Mouse (Mus musculus): ENCODE results near the gene Pnpla5. TPM values are rescaled to one million over a fixed set of nuclear protein-coding genes. Genes with fewer than 3 reads are reported as not detected.

Gene Pnpla5
- total and polyA plus RNA-seq, 3 experiments: not detected

GRCm38 (mm10) chr15:84069455-84070050, 53.4 kb downstream of the Pnpla5 start:
- no peak overlapping the region for H3K4me2 ChIP-seq (ENCODE audit: insufficient read depth, low read depth, poor library complexity, severe bottlenecking)
- TF ChIP-seq ELF1 (IDR thresholded peaks at IDR 0.05; ENCODE audit: low read depth, low read length): no peak
- no peak for TF ChIP-seq JUND (conservative IDR thresholded peaks at IDR 0.05; ENCODE audit: low read depth, low read length)
- TF ChIP-seq IRF4 (IDR thresholded peaks at IDR 0.05; ENCODE audit: low read depth, low read length): no peak
- no peak for TF ChIP-seq CHD1 (IDR thresholded peaks at IDR 0.05; ENCODE audit: low read depth, low read length)
- no peak for TF ChIP-seq TCF12 (IDR thresholded peaks at IDR 0.05; ENCODE audit: low read depth, low read length)
- TF ChIP-seq JUN (IDR thresholded peaks at IDR 0.05; ENCODE audit: insufficient read depth, low read depth, low read length): no peak
- no peak for TF ChIP-seq UBTF (IDR thresholded peaks at IDR 0.05; ENCODE audit: low read depth, low read length)
- TF ChIP-seq MAZ (IDR thresholded peaks at IDR 0.05; ENCODE audit: low read depth, low read length): no peak
- no peak for TF ChIP-seq ZNF384 (IDR thresholded peaks at IDR 0.05; ENCODE audit: low read depth, low read length)
- TF ChIP-seq HCFC1 (IDR thresholded peaks at IDR 0.05; ENCODE audit: low read depth, low read length): no peak
- H3K36me3 ChIP-seq (replicated peaks in 1 of 2; ENCODE audit: control insufficient read depth in 1 of 2, insufficient read depth in 1 of 2, low read length in 1 of 2): no peaks in the 10 kb centered on the region
- no peaks in the 10 kb centered on the region for H3K79me2 ChIP-seq (replicated peaks; ENCODE audit: control insufficient read depth, extremely low read depth, insufficient read depth, poor library complexity, severe bottlenecking)
- H3K27me3 ChIP-seq (replicated peaks): peaks cover 69% of the 10 kb centered on the region
- DNase-seq (ENCODE audit: extremely low read depth): no peak
- in situ Hi-C loops (cut with MboI; ENCODE audit: low pct_ligation_motif_present, low pct_unique_long_range_greater_than_20kb, low sequenced_read_pairs) (no loop called here), dilution Hi-C loops (cut with MboI; ENCODE audit: extremely low pct_ligation_motif_present, extremely low pct_unique_long_range_greater_than_20kb, low sequenced_read_pairs) (no loop called here)
- H3K9me3 ChIP-seq (replicated peaks; ENCODE audit: low read length): peaks cover 15% of the 10 kb centered on the region
- H3K9ac ChIP-seq (ENCODE audit: insufficient read depth, low read depth): no peak overlapping the region
- no peak overlapping the region for H3K4me3 ChIP-seq (replicated peaks in 1 of 3; ENCODE audit: low read depth in 2 of 3, low read length in 2 of 3, poor library complexity in 1 of 3)
- no peak overlapping the region for H3K27ac ChIP-seq (ENCODE audit: insufficient read depth, low read depth)
- H3K4me1 ChIP-seq (ENCODE audit: control insufficient read depth in 1 of 2, insufficient read depth in 2 of 2): 0 out of 4 replicates have a peak, but pooled peaks cover 0 to 3% of the 10 kb centered on the region in 2 experiments

- in situ Hi-C loops (cut with MboI; ENCODE audit: low pct_ligation_motif_present, low pct_unique_long_range_greater_than_20kb, low sequenced_read_pairs): no loop called here
- no peaks in the 10 kb centered on the region for H3K79me2 ChIP-seq (replicated peaks; ENCODE audit: control insufficient read depth, extremely low read depth, insufficient read depth, poor library complexity, severe bottlenecking)
- TF ChIP-seq HCFC1 (IDR thresholded peaks at IDR 0.05; ENCODE audit: low read depth, low read length) (no peak), CTCF (conservative IDR thresholded peaks at IDR 0.05 in 1 of 2, IDR thresholded peaks at IDR 0.05 in 1 of 2; ENCODE audit: low read depth in 2 of 2, low read length in 2 of 2) (0 out of 4 replicates have a peak, but pooled peaks of 1 of the 2 experiments have one; percentile 16), NELFE (IDR thresholded peaks at IDR 0.05; ENCODE audit: low read depth, low read length) (no peak), CHD1 (IDR thresholded peaks at IDR 0.05; ENCODE audit: low read depth, low read length) (no peak)
- H3K27ac ChIP-seq (ENCODE audit: insufficient read depth, low read depth): no peak overlapping the region
- H3K27me3 ChIP-seq (replicated peaks): peaks cover 48% of the 10 kb centered on the region
- dilution Hi-C loops (cut with MboI; ENCODE audit: extremely low pct_ligation_motif_present, extremely low pct_unique_long_range_greater_than_20kb, low sequenced_read_pairs): no loop called here
- peaks cover 20% of the 10 kb centered on the region for H3K9me3 ChIP-seq (replicated peaks; ENCODE audit: low read length)
- H3K4me3 ChIP-seq (replicated peaks in 1 of 3; ENCODE audit: low read depth in 2 of 3, low read length in 2 of 3, poor library complexity in 1 of 3): no peak overlapping the region
- DNase-seq (ENCODE audit: extremely low read depth): no peak
- H3K9ac ChIP-seq (ENCODE audit: insufficient read depth, low read depth): no peak overlapping the region
- H3K4me1 ChIP-seq (ENCODE audit: control insufficient read depth in 1 of 2, insufficient read depth in 2 of 2): no peaks in the 10 kb centered on the region
- no peak overlapping the region for H3K4me2 ChIP-seq (ENCODE audit: insufficient read depth, low read depth, poor library complexity, severe bottlenecking)
- no peaks in the 10 kb centered on the region for H3K36me3 ChIP-seq (replicated peaks in 1 of 2; ENCODE audit: control insufficient read depth in 1 of 2, insufficient read depth in 1 of 2, low read length in 1 of 2)
These were observed 57.3 kb downstream of the Pnpla5 start for GRCm38 (mm10) chr15:84065701-84066100.

GRCm38 (mm10) chr15:84065140-84065539, 57.8 kb downstream of the Pnpla5 start, which contains the start of gene Efcab6:
Gene Efcab6, minus strand, starts transcription at chr15:84065379.
- Histone ChIP-seq H3K9me3 (replicated peaks; ENCODE audit: low read length) (peaks cover 20% of the 10 kb centered on the region), H3K36me3 (replicated peaks in 1 of 2; ENCODE audit: control insufficient read depth in 1 of 2, insufficient read depth in 1 of 2, low read length in 1 of 2) (no peaks in the 10 kb centered on the region), H3K4me2 (ENCODE audit: insufficient read depth, low read depth, poor library complexity, severe bottlenecking) (no peak within 1 kb of the TSS), H3K4me3 (replicated peaks in 1 of 3; ENCODE audit: low read depth in 2 of 3, low read length in 2 of 3, poor library complexity in 1 of 3) (no peak within 1 kb of the TSS), H3K9ac (ENCODE audit: insufficient read depth, low read depth) (no peak within 1 kb of the TSS), H3K79me2 (replicated peaks; ENCODE audit: control insufficient read depth, extremely low read depth, insufficient read depth, poor library complexity, severe bottlenecking) (no peaks in the 10 kb centered on the region), H3K27me3 (replicated peaks) (peaks cover 43% of the 10 kb centered on the region), H3K4me1 (ENCODE audit: control insufficient read depth in 1 of 2, insufficient read depth in 2 of 2) (no peaks in the 10 kb centered on the region), H3K27ac (ENCODE audit: insufficient read depth, low read depth) (no peak within 1 kb of the TSS)
- TF ChIP-seq E2F4 (IDR thresholded peaks at IDR 0.05; ENCODE audit: insufficient replicate concordance, low read depth, low read length): no peak
- no peak for TF ChIP-seq POLR2A (IDR thresholded peaks at IDR 0.05; ENCODE audit: low read depth, low read length)
- no peak for TF ChIP-seq CHD2 (IDR thresholded peaks at IDR 0.05; ENCODE audit: low read length)
- TF ChIP-seq MAZ (IDR thresholded peaks at IDR 0.05; ENCODE audit: low read depth, low read length): no peak
- TF ChIP-seq CTCF (conservative IDR thresholded peaks at IDR 0.05 in 1 of 2, IDR thresholded peaks at IDR 0.05 in 1 of 2; ENCODE audit: low read depth in 2 of 2, low read length in 2 of 2): no peak
- in situ Hi-C loops (cut with MboI; ENCODE audit: low pct_ligation_motif_present, low pct_unique_long_range_greater_than_20kb, low sequenced_read_pairs): no loop called here
- no peak for DNase-seq (ENCODE audit: extremely low read depth)
- dilution Hi-C loops (cut with MboI; ENCODE audit: extremely low pct_ligation_motif_present, extremely low pct_unique_long_range_greater_than_20kb, low sequenced_read_pairs): no loop called here
